In genomic region chr12:51437541-51437940, GRCm38 (mm10) we compare ENCODE assay signal across 13 mouse cellular contexts.
"Had no signal": no experiment of that assay in that cellular context is flagged by ENCODE, and none has a peak within 500 bp of the region (broad histone marks: within the 10 kb centered on the region; RNA-seq: fewer than 3 reads in every experiment).

No protein-coding gene starts in this region.

- H3K27me3 ChIP-seq: limb, embryonic 12.5 days; limb, embryonic 15.5 days; midbrain, embryonic 13.5 days had no signal

- H3K9me3 ChIP-seq: limb, embryonic 12.5 days; limb, embryonic 15.5 days; midbrain, embryonic 13.5 days had no signal

- H3K4me1 ChIP-seq: limb, embryonic 12.5 days; limb, embryonic 15.5 days; midbrain, embryonic 13.5 days had no signal

- DNase-seq: kidney, adult 2 months; layer of hippocampus, postnatal 36 days; liver, postnatal 0 days; lung, embryonic 14.5 days; thymus, adult 2 months; thymus, postnatal 25 days had no signal

- H3K27ac ChIP-seq: kidney, postnatal 0 days; left cerebral cortex, adult 2 months; limb, embryonic 12.5 days; limb, embryonic 15.5 days; liver, embryonic 14.5 days; macrophage; midbrain, embryonic 13.5 days had no signal

- H3K4me3 ChIP-seq: left cerebral cortex, adult 2 months; limb, embryonic 12.5 days; limb, embryonic 15.5 days; midbrain, embryonic 13.5 days had no signal
